Mouse (Mus musculus) forebrain, embryonic 11.5 days (tissue): Measurements from ENCODE around the gene Cacna2d3. TPM values are rescaled to one million over a fixed set of nuclear protein-coding genes. Genes with fewer than 3 reads are reported as not detected.

Source experiments
- ATAC-seq: fragments of 200-750 bp; cut with Nextera tagmentation; replicated peaks from 2 replicates; pipeline ENCODE4 v1.8.0; 2017; ENCODE audit warnings: moderate TSS enrichment; ENCODE audit not compliant: low FRiP score
- DNase-seq: peaks from one replicate; pipeline ENCODE4 v3.0.0-alpha.2; 2017; ENCODE audit warnings: low spot score
- H3K27ac ChIP-seq: fragments of 300-500 bp; sonication (generic); 2 replicates; pipeline ENCODE4 v1.5.1; 2014; ENCODE audit warnings: low read depth, low read length
- H3K27me3 ChIP-seq: fragments of 300-500 bp; sonication (generic); 2 replicates; pipeline ENCODE4 v1.6.1; 2014; ENCODE audit warnings: mild to moderate bottlenecking, low read length, mixed read lengths; ENCODE audit not compliant: control insufficient read depth, insufficient read depth
- H3K36me3 ChIP-seq: fragments of 300-500 bp; sonication (generic); 2 replicates; pipeline ENCODE4 v1.6.1; 2014; ENCODE audit warnings: mild to moderate bottlenecking, low read length, moderate library complexity, mixed read lengths; ENCODE audit not compliant: control insufficient read depth, insufficient read depth
- H3K4me1 ChIP-seq: fragments of 300-500 bp; sonication (generic); replicated peaks from 2 replicates; pipeline ENCODE4 v1.6.1; 2014; ENCODE audit warnings: low read length, mixed read lengths; ENCODE audit not compliant: control insufficient read depth, insufficient read depth
- H3K4me2 ChIP-seq: fragments of 300-500 bp; sonication (generic); 2 replicates; pipeline ENCODE4 v1.6.1; 2014; ENCODE audit warnings: low read depth, mild to moderate bottlenecking, low read length, moderate library complexity, mixed read lengths; ENCODE audit not compliant: severe bottlenecking
- H3K4me3 ChIP-seq: fragments of 300-500 bp; sonication (generic); 2 replicates; pipeline ENCODE4 v1.5.1; 2014; ENCODE audit warnings: low read depth, low read length
- H3K9ac ChIP-seq: fragments of 300-500 bp; sonication (generic); 2 replicates; pipeline ENCODE4 v1.6.1; 2014; ENCODE audit warnings: low read length
- H3K9me3 ChIP-seq: fragments of 300-500 bp; sonication (generic); 2 replicates; pipeline ENCODE4 v1.6.1; 2016; ENCODE audit warnings: low read length, mixed read lengths; ENCODE audit not compliant: control insufficient read depth
- WGBS: fragments of 180-500 bp; shearing (Covaris S2); extraction: QIAGEN DNeasy Blood & Tissue Kit; methylation state at CpG from one replicate; pipeline ENCODE4 v1.1.7; 2014; 5-methylcytosine and 5-hydroxymethylcytosine counted together
- polyA plus RNA-seq: library from polyadenylated mRNA; unstranded; fragments of >200 nt; fragmentation: Nextera tagmentation; extraction: Ambion mirVana; gene quantifications from 2 replicates; pipeline ENCODE4 v1.2.1, GENCODE M21; 2014

The Cacna2d3 gene
- polyA plus RNA-seq, 1 experiment from 2014 or later, result 4.5 TPM

DNA sequence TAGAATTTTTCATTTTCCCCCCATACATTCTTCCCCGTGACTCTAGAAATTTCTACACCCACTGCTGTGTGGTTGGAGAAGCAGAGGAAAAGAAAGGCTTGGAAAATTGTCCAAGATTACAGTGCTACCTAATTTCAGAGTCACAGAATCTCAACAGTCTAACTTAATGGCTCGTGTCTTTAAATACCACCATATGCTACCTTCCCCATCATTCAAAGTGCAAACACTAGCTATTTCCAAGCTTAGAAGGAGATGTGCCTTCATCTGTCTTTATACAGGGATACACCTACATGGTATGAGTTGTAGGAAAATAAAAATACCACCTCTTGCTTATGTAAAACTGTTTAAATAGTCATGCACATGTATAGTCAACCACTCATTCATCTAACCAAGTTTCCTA, 742.4 kb downstream of the Cacna2d3 start:
- no peaks in the 10 kb centered on the region for H3K4me1 ChIP-seq
- H3K4me2 ChIP-seq, result no peak overlapping the region
- H3K9ac ChIP-seq, result no peak overlapping the region
- no peaks in the 10 kb centered on the region for H3K9me3 ChIP-seq
- no peaks in the 10 kb centered on the region for H3K36me3 ChIP-seq
- no peak overlapping the region for H3K4me3 ChIP-seq
- ATAC-seq, result no peak
- H3K27me3 ChIP-seq, result no peaks in the 10 kb centered on the region
- WGBS, result 92% methylated on average over 2 of the region's 2 CpGs
- DNase-seq, result no peak
- no peak overlapping the region for H3K27ac ChIP-seq

GRCm38 (mm10) chr14:28972620-28973019, 749.0 kb downstream of the Cacna2d3 start:
- no peak overlapping the region for H3K27ac ChIP-seq

GRCm38 (mm10) chr14:28969247-28969646, 752.4 kb downstream of the Cacna2d3 start:
- no peak for DNase-seq
- no peak overlapping the region for H3K9ac ChIP-seq

More at GRCm38 (mm10) chr14:28972620-28973019, 749.0 kb downstream of the Cacna2d3 start:
- H3K27me3 ChIP-seq, result no peaks in the 10 kb centered on the region
- WGBS, result 6% methylated on average over 5 of the region's 5 CpGs
- DNase-seq, result peak; percentile 62
- no peaks in the 10 kb centered on the region for H3K9me3 ChIP-seq
- H3K36me3 ChIP-seq, result no peaks in the 10 kb centered on the region
- H3K4me3 ChIP-seq, result no peak overlapping the region
- no peak overlapping the region; the same call in 1 of the 2 replicates for H3K9ac ChIP-seq
- no peak overlapping the region for H3K4me2 ChIP-seq
- ATAC-seq, result 0 out of 2 replicates have a peak, but pooled peaks have one; percentile 10
- H3K4me1 ChIP-seq, result peaks cover 12% of the 10 kb centered on the region; the same call in 1 of the 2 replicates

GRCm38 (mm10) chr14:28966881-28967280, 754.8 kb downstream of the Cacna2d3 start:
- no peak for DNase-seq
- H3K9ac ChIP-seq, result no peak overlapping the region
- H3K4me1 ChIP-seq, result 0 out of 2 replicates have a peak, but pooled peaks cover 1% of the 10 kb centered on the region
- no peak overlapping the region for H3K4me3 ChIP-seq
- no peak overlapping the region for H3K4me2 ChIP-seq
- no peak overlapping the region for H3K27ac ChIP-seq
- no peak for ATAC-seq
- no peaks in the 10 kb centered on the region for H3K27me3 ChIP-seq
- H3K9me3 ChIP-seq, result no peaks in the 10 kb centered on the region
- no peaks in the 10 kb centered on the region for H3K36me3 ChIP-seq

More at GRCm38 (mm10) chr14:28969247-28969646, 752.4 kb downstream of the Cacna2d3 start:
- H3K36me3 ChIP-seq, result no peaks in the 10 kb centered on the region
- no peak overlapping the region for H3K4me2 ChIP-seq
- no peak overlapping the region for H3K4me3 ChIP-seq
- peaks cover 12% of the 10 kb centered on the region; the same call in 1 of the 2 replicates for H3K4me1 ChIP-seq
- WGBS, result 88% methylated on average over 4 of the region's 4 CpGs
- H3K9me3 ChIP-seq, result no peaks in the 10 kb centered on the region
- no peaks in the 10 kb centered on the region for H3K27me3 ChIP-seq
- no peak overlapping the region for H3K27ac ChIP-seq
- ATAC-seq, result no peak

GRCm38 (mm10) chr14:28961379-28961778, 760.3 kb downstream of the Cacna2d3 start:
- Histone ChIP-seq H3K4me2 (no peak overlapping the region), H3K27me3 (no peaks in the 10 kb centered on the region), H3K4me3 (no peak overlapping the region), H3K36me3 (no peaks in the 10 kb centered on the region), H3K4me1 (peaks cover 8% of the 10 kb centered on the region; the same call in 1 of the 2 replicates), H3K9me3 (no peaks in the 10 kb centered on the region), H3K27ac (no peak overlapping the region), H3K9ac (no peak overlapping the region)
- no peak for ATAC-seq
- DNase-seq, result no peak
- WGBS, result 86% methylated on average over 5 of the region's 5 CpGs

DNA sequence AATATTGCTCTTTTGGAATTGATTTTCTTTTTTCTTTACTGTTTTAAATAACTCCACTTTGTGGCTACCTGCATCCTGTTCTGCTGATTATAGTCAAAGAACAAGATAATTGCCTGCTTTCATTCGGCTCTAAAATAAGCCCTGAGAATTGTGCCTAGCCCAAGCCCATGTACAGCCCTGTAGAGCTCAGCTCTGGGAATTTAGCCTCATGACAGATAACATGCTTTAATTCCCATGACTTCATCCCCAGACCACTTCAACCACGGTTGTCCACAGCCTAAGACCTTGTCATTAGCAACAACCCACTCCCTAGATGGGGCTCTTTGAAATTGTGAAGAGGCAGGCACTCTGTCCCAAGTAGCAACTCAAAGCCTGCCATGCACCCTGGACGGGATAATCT, 762.6 kb downstream of the Cacna2d3 start:
- peak; percentile 52 for ATAC-seq
- Histone ChIP-seq H3K4me2 (no peak overlapping the region), H3K36me3 (no peaks in the 10 kb centered on the region), H3K27me3 (no peaks in the 10 kb centered on the region; the same call in 1 of the 2 replicates), H3K27ac (0 out of 2 replicates have a peak overlapping the region, but pooled peaks have one; percentile 76), H3K4me3 (no peak overlapping the region), H3K9ac (no peak overlapping the region), H3K4me1 (peaks cover 19% of the 10 kb centered on the region; the same call in 1 of the 2 replicates), H3K9me3 (no peaks in the 10 kb centered on the region)
- WGBS, result 35% methylated on average over 3 of the region's 3 CpGs
- no peak for DNase-seq

DNA sequence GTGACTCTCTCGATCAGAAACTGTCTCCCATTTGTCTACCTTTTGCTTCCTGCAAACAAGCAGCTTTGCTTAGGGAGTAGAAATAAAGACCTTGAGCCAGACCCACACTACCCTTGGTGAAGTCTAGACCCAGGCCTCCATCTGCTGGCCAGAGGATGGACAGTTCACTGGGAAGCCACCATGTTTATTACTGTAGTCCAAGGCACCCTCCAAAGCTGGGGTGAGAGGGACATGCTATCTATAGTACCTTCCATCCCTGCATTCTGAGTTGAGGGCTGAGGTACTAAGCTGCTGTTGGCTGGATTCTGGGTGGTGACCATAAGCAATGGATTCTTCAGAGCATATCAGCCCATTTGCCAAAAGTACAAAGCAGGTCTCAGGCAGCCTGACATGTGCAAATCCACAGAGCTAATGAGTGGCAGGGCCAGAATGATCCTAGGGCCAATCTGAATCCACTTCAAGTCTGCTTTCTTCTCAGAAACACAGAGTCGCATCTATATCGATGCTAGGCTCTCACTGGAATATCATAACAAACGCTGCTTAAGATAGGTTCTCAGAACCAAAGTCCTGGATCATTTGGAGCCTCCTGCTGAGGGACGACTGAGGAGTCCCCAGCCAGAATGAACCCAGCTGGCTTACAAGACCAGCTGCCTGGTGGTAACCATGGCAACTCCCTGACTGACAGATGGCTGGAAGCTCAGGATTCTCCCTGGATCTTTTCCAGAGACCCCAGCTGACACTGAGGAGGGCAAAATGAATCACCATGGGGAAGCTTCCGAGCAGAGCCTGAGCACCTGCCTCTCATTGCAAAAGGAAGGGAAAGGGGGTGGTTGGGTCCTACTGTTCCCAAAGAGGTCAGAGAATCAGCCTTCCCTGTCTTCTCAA, 763.3 kb downstream of the Cacna2d3 start:
- peak; percentile 93 for ATAC-seq
- H3K27ac ChIP-seq, result peak overlapping the region; percentile 76
- no peak overlapping the region for H3K9ac ChIP-seq
- H3K36me3 ChIP-seq, result no peaks in the 10 kb centered on the region
- 13% methylated on average over 6 of the region's 6 CpGs for WGBS
- H3K4me3 ChIP-seq, result no peak overlapping the region
- H3K4me2 ChIP-seq, result no peak overlapping the region
- DNase-seq, result peak; percentile 81
- H3K9me3 ChIP-seq, result no peaks in the 10 kb centered on the region
- H3K27me3 ChIP-seq, result no peaks in the 10 kb centered on the region; the same call in 1 of the 2 replicates
- H3K4me1 ChIP-seq, result peaks cover 21% of the 10 kb centered on the region; the same call in 1 of the 2 replicates

DNA sequence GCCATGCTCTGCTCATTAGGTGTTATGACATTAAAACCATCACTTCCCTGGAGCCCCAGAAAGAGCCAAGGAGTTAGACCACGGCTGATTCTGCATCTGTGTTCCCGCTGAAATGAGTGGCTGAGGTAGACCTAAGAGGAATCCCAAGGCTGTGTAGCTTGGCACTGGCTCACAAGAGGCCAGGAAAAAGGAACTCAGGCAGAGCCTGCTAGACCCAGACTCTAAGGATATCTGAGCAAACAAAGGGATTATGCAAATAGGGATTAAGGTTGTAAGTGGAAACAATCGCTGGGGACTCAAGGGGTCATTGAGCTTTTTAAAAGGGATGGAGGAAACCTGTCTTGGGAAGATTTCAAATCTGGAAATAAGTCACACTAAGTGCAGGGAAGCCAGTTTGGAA, 766.5 kb downstream of the Cacna2d3 start:
- H3K4me1 ChIP-seq, result peaks cover 21% of the 10 kb centered on the region; the same call in 1 of the 2 replicates
- H3K36me3 ChIP-seq, result no peaks in the 10 kb centered on the region
- DNase-seq, result no peak
- no peak overlapping the region for H3K4me2 ChIP-seq
- H3K4me3 ChIP-seq, result no peak overlapping the region
- 0 out of 2 replicates have a peak, but pooled peaks have one; percentile 45 for ATAC-seq
- 0% methylated on average over 3 of the region's 3 CpGs for WGBS
- H3K9me3 ChIP-seq, result no peaks in the 10 kb centered on the region
- H3K27ac ChIP-seq, result no peak overlapping the region
- no peak overlapping the region for H3K9ac ChIP-seq
- H3K27me3 ChIP-seq, result no peaks in the 10 kb centered on the region; the same call in 1 of the 2 replicates
